Mouse (Mus musculus): ENCODE results near the gene Cemip2.
"Not testable (repeated sequence)": the region's sequence is repeated elsewhere in the genome, so short reads cannot be mapped to it uniquely, and the experiment has no call there.

Cemip2 gene

GRCm38 (mm10) chr19:21818021-21818725 is 40.0 kb downstream of the Cemip2 start:
- no peak for DNase-seq

- no peak for DNase-seq
Observed at GRCm38 (mm10) chr19:21819585-21819984, 41.4 kb downstream of the Cemip2 start.

- no peak for DNase-seq
Observed at GRCm38 (mm10) chr19:21820126-21820525, 42.0 kb downstream of the Cemip2 start.

GRCm38 (mm10) chr19:21821877-21822276 is 43.7 kb downstream of the Cemip2 start:
- DNase-seq: no peak

- no peak for DNase-seq
Observed at GRCm38 (mm10) chr19:21824146-21824545, 46.0 kb downstream of the Cemip2 start.

GRCm38 (mm10) chr19:21825128-21825885 is 47.2 kb downstream of the Cemip2 start:
- DNase-seq: no peak

- DNase-seq: no peak
Observed at GRCm38 (mm10) chr19:21833416-21833992, 55.4 kb downstream of the Cemip2 start.

GRCm38 (mm10) chr19:21834952-21835351 is 56.8 kb downstream of the Cemip2 start:
- no peak for DNase-seq

- DNase-seq: no peak
Observed at GRCm38 (mm10) chr19:21850721-21851120, 72.6 kb downstream of the Cemip2 start.

- DNase-seq: no peak
Observed at GRCm38 (mm10) chr19:21854526-21855228, 76.5 kb downstream of the Cemip2 start.

GRCm38 (mm10) chr19:21855421-21856128 is 77.4 kb downstream of the Cemip2 start:
- DNase-seq: no peak

GRCm38 (mm10) chr19:21858846-21859521 is 80.8 kb downstream of the Cemip2 start:
- no peak for DNase-seq

- no peak for DNase-seq
Observed at GRCm38 (mm10) chr19:21860132-21860531, 82.0 kb downstream of the Cemip2 start.

GRCm38 (mm10) chr19:21860894-21861293 is 82.8 kb downstream of the Cemip2 start:
- no peak for DNase-seq

- DNase-seq: no peak
Observed at GRCm38 (mm10) chr19:21862289-21862990, 84.3 kb downstream of the Cemip2 start.

- no peak for DNase-seq
Observed at GRCm38 (mm10) chr19:21862991-21863931, 85.1 kb downstream of the Cemip2 start.

GRCm38 (mm10) chr19:21865242-21866055 is 87.3 kb downstream of the Cemip2 start:
- DNase-seq: no peak

- DNase-seq: no peak
Observed at GRCm38 (mm10) chr19:21866094-21866493, 88.0 kb downstream of the Cemip2 start.

- not testable (repeated sequence) for DNase-seq
Observed at GRCm38 (mm10) chr19:21866756-21867155, 88.6 kb downstream of the Cemip2 start.

Data from right cerebral cortex, postnatal 25 days (tissue).